Mouse (Mus musculus): ENCODE results near the gene 5730596B20Rik.

5730596B20Rik gene

GRCm38 (mm10) chr6:52162093-52162380 lies 15.3 kb upstream of the 5730596B20Rik start:
- DNase-seq (ENCODE audit: extremely low spot score, low read depth, low spot score): no peak

GRCm38 (mm10) chr6:52162611-52163365 lies 14.5 kb upstream of the 5730596B20Rik start:
- DNase-seq (ENCODE audit: extremely low spot score, low read depth, low spot score): no peak

- no peak for DNase-seq (ENCODE audit: extremely low spot score, low read depth, low spot score)
Observed at GRCm38 (mm10) chr6:52163366-52164031, 13.8 kb upstream of the 5730596B20Rik start.

GRCm38 (mm10) chr6:52164051-52164625 lies 13.2 kb upstream of the 5730596B20Rik start:
- no peak for DNase-seq (ENCODE audit: extremely low spot score, low read depth, low spot score)

GRCm38 (mm10) chr6:52164626-52165440 lies 12.5 kb upstream of the 5730596B20Rik start, which contains the start of gene Hoxa2:
Gene Hoxa2, minus strand, starts transcription at chr6:52164831.
- no peak for DNase-seq (ENCODE audit: extremely low spot score, low read depth, low spot score)

- DNase-seq (ENCODE audit: extremely low spot score, low read depth, low spot score): no peak
Observed at GRCm38 (mm10) chr6:52165441-52166370, 11.6 kb upstream of the 5730596B20Rik start.

- no peak for DNase-seq (ENCODE audit: extremely low spot score, low read depth, low spot score)
Observed at GRCm38 (mm10) chr6:52166431-52167077, 10.7 kb upstream of the 5730596B20Rik start.

GRCm38 (mm10) chr6:52167176-52167575 lies 10.1 kb upstream of the 5730596B20Rik start:
- DNase-seq (ENCODE audit: extremely low spot score, low read depth, low spot score): no peak

- no peak for DNase-seq (ENCODE audit: extremely low spot score, low read depth, low spot score)
Observed at GRCm38 (mm10) chr6:52167736-52168161, 9.5 kb upstream of the 5730596B20Rik start.

- DNase-seq (ENCODE audit: extremely low spot score, low read depth, low spot score): no peak
Observed at GRCm38 (mm10) chr6:52168191-52169055, 8.9 kb upstream of the 5730596B20Rik start.

- no peak for DNase-seq (ENCODE audit: extremely low spot score, low read depth, low spot score)
Observed at GRCm38 (mm10) chr6:52169499-52170165, 7.7 kb upstream of the 5730596B20Rik start.

GRCm38 (mm10) chr6:52170166-52170897 lies 7.0 kb upstream of the 5730596B20Rik start:
- no peak for DNase-seq (ENCODE audit: extremely low spot score, low read depth, low spot score)

GRCm38 (mm10) chr6:52170898-52171223 lies 6.4 kb upstream of the 5730596B20Rik start:
- DNase-seq (ENCODE audit: extremely low spot score, low read depth, low spot score): no peak

GRCm38 (mm10) chr6:52171331-52171730 lies 6.0 kb upstream of the 5730596B20Rik start:
- DNase-seq (ENCODE audit: extremely low spot score, low read depth, low spot score): no peak

GRCm38 (mm10) chr6:52171938-52172337 lies 5.4 kb upstream of the 5730596B20Rik start:
- DNase-seq (ENCODE audit: extremely low spot score, low read depth, low spot score): no peak

GRCm38 (mm10) chr6:52172501-52172900 lies 4.8 kb upstream of the 5730596B20Rik start:
- DNase-seq (ENCODE audit: extremely low spot score, low read depth, low spot score): no peak

- DNase-seq (ENCODE audit: extremely low spot score, low read depth, low spot score): no peak
Observed at GRCm38 (mm10) chr6:52173648-52174047, 3.6 kb upstream of the 5730596B20Rik start.

Measured in hindlimb bud, embryonic 11.5 days (tissue).